Mouse (Mus musculus): ENCODE results near the gene Syvn1. TPM values are rescaled to one million over a fixed set of nuclear protein-coding genes. Genes with fewer than 3 reads are reported as not detected.

Gene Syvn1
- total and polyA plus RNA-seq, 3 experiments = 16.5 to 106 (median 26.8) TPM

DNA sequence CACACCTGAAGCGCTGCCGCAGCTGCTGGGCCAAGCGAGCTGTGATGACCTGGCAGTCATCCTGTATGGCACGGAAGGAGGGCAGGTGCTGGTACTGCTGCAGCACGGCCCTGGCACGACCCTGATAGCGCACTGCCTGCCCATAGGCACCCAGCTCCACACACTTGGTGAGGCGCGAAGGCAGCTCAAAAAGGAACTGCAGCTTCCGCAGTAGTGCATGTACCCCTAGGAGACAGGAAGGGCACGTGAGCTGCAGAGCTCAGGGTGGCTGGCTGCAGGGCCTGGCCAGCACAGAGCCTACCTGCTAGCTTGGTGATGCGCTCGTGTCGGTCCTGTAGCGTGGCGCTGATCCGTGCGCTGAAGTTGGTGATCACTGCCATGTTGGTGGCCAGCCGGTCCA, 24.9 kb downstream of the Syvn1 start:
- no peaks in the 10 kb centered on the region for H3K27me3 ChIP-seq (replicated peaks)
- DNase-seq (ENCODE audit: extremely low read depth) = no peak
- TF ChIP-seq PAX5 (IDR thresholded peaks at IDR 0.05; ENCODE audit: low read length) (no peak), USF2 (conservative IDR thresholded peaks at IDR 0.05; ENCODE audit: low read depth, low read length) (no peak), POLR2AphosphoS2 (IDR thresholded peaks at IDR 0.05; ENCODE audit: low read depth, low read length) (no peak), HCFC1 (IDR thresholded peaks at IDR 0.05; ENCODE audit: low read depth, low read length) (no peak), CTCF (conservative IDR thresholded peaks at IDR 0.05 in 1 of 2, IDR thresholded peaks at IDR 0.05 in 1 of 2; ENCODE audit: low read depth in 2 of 2, low read length in 2 of 2) (no peak), ETS1 (conservative IDR thresholded peaks at IDR 0.05; ENCODE audit: low read depth, low read length) (no peak), IRF4 (IDR thresholded peaks at IDR 0.05; ENCODE audit: low read depth, low read length) (no peak), SMC3 (IDR thresholded peaks at IDR 0.05; ENCODE audit: low read depth, low read length) (no peak), MAZ (IDR thresholded peaks at IDR 0.05; ENCODE audit: low read depth, low read length) (no peak), POLR2A (IDR thresholded peaks at IDR 0.05; ENCODE audit: low read depth, low read length) (no peak), SIN3A (IDR thresholded peaks at IDR 0.05; ENCODE audit: low read length) (no peak), EP300 (IDR thresholded peaks at IDR 0.05; ENCODE audit: low read length) (no peak), BHLHE40 (IDR thresholded peaks at IDR 0.05; ENCODE audit: low read depth, low read length) (no peak), MAX (IDR thresholded peaks at IDR 0.05; ENCODE audit: low read length) (no peak), TBP (conservative IDR thresholded peaks at IDR 0.05; ENCODE audit: low read depth, low read length) (no peak), JUN (IDR thresholded peaks at IDR 0.05; ENCODE audit: insufficient read depth, low read depth, low read length) (no peak)
- peaks cover 48 to 73% of the 10 kb centered on the region in 2 experiments for H3K36me3 ChIP-seq (replicated peaks in 1 of 2; ENCODE audit: control insufficient read depth in 1 of 2, insufficient read depth in 1 of 2, low read length in 1 of 2)
- no peak overlapping the region for H3K4me2 ChIP-seq (ENCODE audit: insufficient read depth, low read depth, poor library complexity, severe bottlenecking)
- no peak overlapping the region for H3K9ac ChIP-seq (ENCODE audit: insufficient read depth, low read depth)
- peaks cover 9 to 37% of the 10 kb centered on the region in 2 experiments for H3K4me1 ChIP-seq (ENCODE audit: control insufficient read depth in 1 of 2, insufficient read depth in 2 of 2)
- H3K79me2 ChIP-seq (replicated peaks; ENCODE audit: control insufficient read depth, extremely low read depth, insufficient read depth, poor library complexity, severe bottlenecking) = peaks cover 17% of the 10 kb centered on the region
- in situ Hi-C loops (cut with MboI; ENCODE audit: low pct_ligation_motif_present, low pct_unique_long_range_greater_than_20kb, low sequenced_read_pairs) = no loop called here
- no peak overlapping the region for H3K4me3 ChIP-seq (replicated peaks in 1 of 3; ENCODE audit: low read depth in 2 of 3, low read length in 2 of 3, poor library complexity in 1 of 3)
- dilution Hi-C loops (cut with MboI; ENCODE audit: extremely low pct_ligation_motif_present, extremely low pct_unique_long_range_greater_than_20kb, low sequenced_read_pairs) = no loop called here
- H3K9me3 ChIP-seq (replicated peaks; ENCODE audit: low read length) = no peaks in the 10 kb centered on the region
- no peak overlapping the region for H3K27ac ChIP-seq (ENCODE audit: insufficient read depth, low read depth)

DNA sequence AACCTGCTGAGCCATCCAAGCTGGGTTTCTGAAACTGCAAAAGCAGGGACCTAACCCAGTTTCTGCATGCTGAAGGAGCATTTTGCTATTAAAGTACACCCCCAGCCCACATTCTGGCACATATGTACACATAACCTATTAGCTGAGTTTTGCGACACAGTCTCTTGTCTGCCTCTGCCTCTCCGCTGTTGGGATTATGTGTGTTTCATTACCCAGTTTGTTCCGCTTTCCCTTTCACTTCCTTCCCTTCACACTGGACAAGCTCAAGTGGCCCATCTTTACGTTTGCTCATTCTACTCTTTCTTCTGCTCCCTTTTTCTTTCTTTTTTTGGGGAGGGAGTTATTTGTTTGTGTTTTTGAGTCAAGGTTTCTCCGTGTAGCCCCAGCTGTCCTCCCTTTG, 27.5 kb downstream of the Syvn1 start:
- H3K27me3 ChIP-seq (replicated peaks) = no peaks in the 10 kb centered on the region
- dilution Hi-C loops (cut with MboI; ENCODE audit: extremely low pct_ligation_motif_present, extremely low pct_unique_long_range_greater_than_20kb, low sequenced_read_pairs) = no loop called here
- no peak for DNase-seq (ENCODE audit: extremely low read depth)
- no peak overlapping the region for H3K9ac ChIP-seq (ENCODE audit: insufficient read depth, low read depth)
- no peak overlapping the region for H3K27ac ChIP-seq (ENCODE audit: insufficient read depth, low read depth)
- H3K9me3 ChIP-seq (replicated peaks; ENCODE audit: low read length) = no peaks in the 10 kb centered on the region
- H3K79me2 ChIP-seq (replicated peaks; ENCODE audit: control insufficient read depth, extremely low read depth, insufficient read depth, poor library complexity, severe bottlenecking) = peaks cover 20% of the 10 kb centered on the region
- TF ChIP-seq HCFC1 (IDR thresholded peaks at IDR 0.05; ENCODE audit: low read depth, low read length) = no peak
- TF ChIP-seq E2F4 (IDR thresholded peaks at IDR 0.05; ENCODE audit: insufficient replicate concordance, low read depth, low read length) = no peak
- TF ChIP-seq MAFK (IDR thresholded peaks at IDR 0.05; ENCODE audit: insufficient replicate concordance, low read length) = no peak
- no peak for TF ChIP-seq MYC (IDR thresholded peaks at IDR 0.05; ENCODE audit: low read depth, low read length)
- TF ChIP-seq CHD1 (IDR thresholded peaks at IDR 0.05; ENCODE audit: low read depth, low read length) = no peak
- TF ChIP-seq KAT2A (IDR thresholded peaks at IDR 0.05; ENCODE audit: insufficient replicate concordance, low read length) = no peak
- no peak for TF ChIP-seq BHLHE40 (IDR thresholded peaks at IDR 0.05; ENCODE audit: low read depth, low read length)
- H3K4me1 ChIP-seq (ENCODE audit: control insufficient read depth in 1 of 2, insufficient read depth in 2 of 2) = peaks cover 3 to 26% of the 10 kb centered on the region in 2 experiments
- H3K36me3 ChIP-seq (replicated peaks in 1 of 2; ENCODE audit: control insufficient read depth in 1 of 2, insufficient read depth in 1 of 2, low read length in 1 of 2) = peaks cover 43 to 64% of the 10 kb centered on the region in 2 experiments
- no peak overlapping the region for H3K4me3 ChIP-seq (replicated peaks in 1 of 3; ENCODE audit: low read depth in 2 of 3, low read length in 2 of 3, poor library complexity in 1 of 3)
- H3K4me2 ChIP-seq (ENCODE audit: insufficient read depth, low read depth, poor library complexity, severe bottlenecking) = no peak overlapping the region
- in situ Hi-C loops (cut with MboI; ENCODE audit: low pct_ligation_motif_present, low pct_unique_long_range_greater_than_20kb, low sequenced_read_pairs) = no loop called here
